Mouse (Mus musculus): ENCODE measurements around the gene Glrp1. TPM values are rescaled to one million over a fixed set of nuclear protein-coding genes. Genes with fewer than 3 reads are reported as not detected.

The Glrp1 gene
- polyA plus RNA-seq, 1 experiment from 2014 or later = not detected

- DNase-seq (ENCODE audit: low spot score) = no peak
- Histone ChIP-seq H3K27ac (no peak overlapping the region), H3K9me3 (no peaks in the 10 kb centered on the region), H3K4me1 (peaks cover 17% of the 10 kb centered on the region), H3K27me3 (ENCODE audit: insufficient read depth, poor library complexity, severe bottlenecking) (no peaks in the 10 kb centered on the region), H3K4me3 (no peak overlapping the region), H3K36me3 (no peaks in the 10 kb centered on the region)
- 88% methylated on average over 2 of the region's 2 CpGs for WGBS
Measured at GRCm38 (mm10) chr1:88468335-88468734, 41.5 kb downstream of the Glrp1 start.

- 77% methylated on average over 5 of the region's 5 CpGs for WGBS
- Histone ChIP-seq H3K27me3 (ENCODE audit: insufficient read depth, poor library complexity, severe bottlenecking) (no peaks in the 10 kb centered on the region), H3K4me3 (no peak overlapping the region), H3K36me3 (no peaks in the 10 kb centered on the region), H3K4me1 (peaks cover 19% of the 10 kb centered on the region), H3K9me3 (no peaks in the 10 kb centered on the region), H3K27ac (no peak overlapping the region)
- DNase-seq (ENCODE audit: low spot score) = no peak
Measured at GRCm38 (mm10) chr1:88467866-88468265, 42.0 kb downstream of the Glrp1 start.

- Histone ChIP-seq H3K4me3 (no peak overlapping the region), H3K4me1 (peaks cover 24% of the 10 kb centered on the region), H3K36me3 (no peaks in the 10 kb centered on the region), H3K27me3 (ENCODE audit: insufficient read depth, poor library complexity, severe bottlenecking) (no peaks in the 10 kb centered on the region), H3K27ac (no peak overlapping the region), H3K9me3 (no peaks in the 10 kb centered on the region)
- no peak for DNase-seq (ENCODE audit: low spot score)
- whole genome bisulfite sequencing = 80% methylated on average over 8 of the region's 8 CpGs
Measured at GRCm38 (mm10) chr1:88466325-88467064, 43.4 kb downstream of the Glrp1 start.

GRCm38 (mm10) chr1:88465722-88466121, 44.1 kb downstream of the Glrp1 start:
- H3K4me1 ChIP-seq = peaks cover 30% of the 10 kb centered on the region
- H3K27ac ChIP-seq = no peak overlapping the region
- no peak overlapping the region for H3K4me3 ChIP-seq
- DNase-seq (ENCODE audit: low spot score) = no peak
- WGBS = 71% methylated on average over 4 of the region's 4 CpGs
- H3K9me3 ChIP-seq = no peaks in the 10 kb centered on the region
- H3K27me3 ChIP-seq (ENCODE audit: insufficient read depth, poor library complexity, severe bottlenecking) = no peaks in the 10 kb centered on the region
- no peaks in the 10 kb centered on the region for H3K36me3 ChIP-seq

- H3K4me1 ChIP-seq = peaks cover 30% of the 10 kb centered on the region
- no peak overlapping the region for H3K27ac ChIP-seq
- WGBS = 64% methylated on average over 6 of the region's 6 CpGs
- H3K36me3 ChIP-seq = no peaks in the 10 kb centered on the region
- no peaks in the 10 kb centered on the region for H3K27me3 ChIP-seq (ENCODE audit: insufficient read depth, poor library complexity, severe bottlenecking)
- H3K9me3 ChIP-seq = no peaks in the 10 kb centered on the region
- no peak overlapping the region for H3K4me3 ChIP-seq
- DNase-seq (ENCODE audit: low spot score) = no peak
Measured at GRCm38 (mm10) chr1:88464109-88464905, 45.6 kb downstream of the Glrp1 start.

GRCm38 (mm10) chr1:88463241-88463640, 46.6 kb downstream of the Glrp1 start:
- H3K4me1 ChIP-seq = peaks cover 30% of the 10 kb centered on the region
- DNase-seq (ENCODE audit: low spot score) = no peak
- H3K36me3 ChIP-seq = no peaks in the 10 kb centered on the region
- WGBS = 82% methylated on average over 3 of the region's 3 CpGs
- no peak overlapping the region for H3K4me3 ChIP-seq
- no peaks in the 10 kb centered on the region for H3K9me3 ChIP-seq
- no peak overlapping the region for H3K27ac ChIP-seq
- H3K27me3 ChIP-seq (ENCODE audit: insufficient read depth, poor library complexity, severe bottlenecking) = no peaks in the 10 kb centered on the region

GRCm38 (mm10) chr1:88462484-88462883, 47.4 kb downstream of the Glrp1 start:
- H3K36me3 ChIP-seq = no peaks in the 10 kb centered on the region
- 61% methylated on average over 6 of the region's 6 CpGs for WGBS
- no peak for DNase-seq (ENCODE audit: low spot score)
- no peaks in the 10 kb centered on the region for H3K27me3 ChIP-seq (ENCODE audit: insufficient read depth, poor library complexity, severe bottlenecking)
- H3K4me3 ChIP-seq = no peak overlapping the region
- H3K27ac ChIP-seq = no peak overlapping the region
- H3K9me3 ChIP-seq = no peaks in the 10 kb centered on the region
- H3K4me1 ChIP-seq = peaks cover 30% of the 10 kb centered on the region

- no peak for DNase-seq (ENCODE audit: low spot score)
- Histone ChIP-seq H3K27me3 (ENCODE audit: insufficient read depth, poor library complexity, severe bottlenecking) (no peaks in the 10 kb centered on the region), H3K9me3 (no peaks in the 10 kb centered on the region)
Measured at GRCm38 (mm10) chr1:88461096-88461495, 48.8 kb downstream of the Glrp1 start.

GRCm38 (mm10) chr1:88459655-88460054, 50.2 kb downstream of the Glrp1 start:
- H3K4me3 ChIP-seq = no peak overlapping the region
- H3K36me3 ChIP-seq = no peaks in the 10 kb centered on the region
- H3K4me1 ChIP-seq = peaks cover 36% of the 10 kb centered on the region
- no peaks in the 10 kb centered on the region for H3K9me3 ChIP-seq
- H3K27me3 ChIP-seq (ENCODE audit: insufficient read depth, poor library complexity, severe bottlenecking) = no peaks in the 10 kb centered on the region
- no peak overlapping the region for H3K27ac ChIP-seq
- no peak for DNase-seq (ENCODE audit: low spot score)
- 82% methylated on average over 5 of the region's 5 CpGs for WGBS

More at GRCm38 (mm10) chr1:88461096-88461495, 48.8 kb downstream of the Glrp1 start:
- H3K4me3 ChIP-seq = no peak overlapping the region
- H3K27ac ChIP-seq = no peak overlapping the region
- peaks cover 30% of the 10 kb centered on the region for H3K4me1 ChIP-seq
- H3K36me3 ChIP-seq = no peaks in the 10 kb centered on the region
- WGBS = 20% methylated on average over 1 of the region's 1 CpGs

GRCm38 (mm10) chr1:88459196-88459595, 50.7 kb downstream of the Glrp1 start:
- no peak overlapping the region for H3K27ac ChIP-seq
- no peaks in the 10 kb centered on the region for H3K36me3 ChIP-seq
- no peak overlapping the region for H3K4me3 ChIP-seq
- H3K9me3 ChIP-seq = no peaks in the 10 kb centered on the region
- no peak for DNase-seq (ENCODE audit: low spot score)
- H3K4me1 ChIP-seq = peaks cover 31% of the 10 kb centered on the region
- H3K27me3 ChIP-seq (ENCODE audit: insufficient read depth, poor library complexity, severe bottlenecking) = no peaks in the 10 kb centered on the region
- WGBS = 85% methylated on average over 4 of the region's 4 CpGs

GRCm38 (mm10) chr1:88456451-88457072, 53.3 kb downstream of the Glrp1 start:
- Histone ChIP-seq H3K36me3 (no peaks in the 10 kb centered on the region), H3K4me3 (no peak overlapping the region), H3K9me3 (no peaks in the 10 kb centered on the region), H3K27ac (no peak overlapping the region), H3K27me3 (ENCODE audit: insufficient read depth, poor library complexity, severe bottlenecking) (no peaks in the 10 kb centered on the region), H3K4me1 (peaks cover 15% of the 10 kb centered on the region)
- WGBS = 52% methylated on average over 14 of the region's 14 CpGs
- peak; percentile 83 for DNase-seq (ENCODE audit: low spot score)

GRCm38 (mm10) chr1:88455761-88456160, 54.1 kb downstream of the Glrp1 start:
- Histone ChIP-seq H3K36me3 (no peaks in the 10 kb centered on the region), H3K4me3 (no peak overlapping the region), H3K4me1 (peaks cover 10% of the 10 kb centered on the region), H3K27ac (0 out of 2 replicates have a peak overlapping the region, but pooled peaks have one; percentile 36), H3K27me3 (ENCODE audit: insufficient read depth, poor library complexity, severe bottlenecking) (no peaks in the 10 kb centered on the region), H3K9me3 (no peaks in the 10 kb centered on the region)
- 49% methylated on average over 3 of the region's 3 CpGs for WGBS
- no peak for DNase-seq (ENCODE audit: low spot score)

GRCm38 (mm10) chr1:88454703-88455102, 55.2 kb downstream of the Glrp1 start:
- Histone ChIP-seq H3K27me3 (ENCODE audit: insufficient read depth, poor library complexity, severe bottlenecking) (no peaks in the 10 kb centered on the region), H3K27ac (peak overlapping the region; percentile 60; the same call in 1 of the 2 replicates), H3K9me3 (no peaks in the 10 kb centered on the region), H3K36me3 (no peaks in the 10 kb centered on the region), H3K4me3 (no peak overlapping the region), H3K4me1 (peaks cover 10% of the 10 kb centered on the region)
- 49% methylated on average over 3 of the region's 3 CpGs for WGBS
- DNase-seq (ENCODE audit: low spot score) = no peak

All from heart, embryonic 10.5 days (tissue).